Mouse (Mus musculus) neural tube, embryonic 11.5 days (tissue): ENCODE measurements around the gene Pde2a. TPM values are rescaled to one million over a fixed set of nuclear protein-coding genes. Genes with fewer than 3 reads are reported as not detected.

Experiments used
- ATAC-seq: fragments of 200-750 bp; cut with Nextera tagmentation; 2 replicates; pipeline ENCODE4 v1.8.0; 2017; ENCODE audit warnings: moderate number of reproducible peaks, mild to moderate bottlenecking, moderate TSS enrichment, moderate library complexity; ENCODE audit not compliant: insufficient read depth, low FRiP score, low TSS enrichment
- DNase-seq: peaks from one replicate; pipeline ENCODE4 v3.0.0-alpha.2; 2015; ENCODE audit warnings: low spot score
- H3K27ac ChIP-seq: fragments of 300-500 bp; sonication (generic); 2 replicates; pipeline ENCODE4 v1.5.1; 2014; ENCODE audit warnings: low read depth, mild to moderate bottlenecking, low read length
- H3K27me3 ChIP-seq: fragments of 300-500 bp; sonication (generic); 2 replicates; pipeline ENCODE4 v1.6.1; 2014; ENCODE audit warnings: mild to moderate bottlenecking, low read length, mixed read lengths; ENCODE audit not compliant: control insufficient read depth, insufficient read depth
- H3K36me3 ChIP-seq: fragments of 300-500 bp; sonication (generic); 2 replicates; pipeline ENCODE4 v1.6.1; 2014; ENCODE audit warnings: mild to moderate bottlenecking, low read length, moderate library complexity, mixed read lengths; ENCODE audit not compliant: control insufficient read depth, insufficient read depth
- H3K4me1 ChIP-seq: fragments of 300-500 bp; sonication (generic); 2 replicates; pipeline ENCODE4 v1.6.1; 2014; ENCODE audit warnings: low read length, mixed read lengths; ENCODE audit not compliant: control insufficient read depth, insufficient read depth
- H3K4me2 ChIP-seq: fragments of 300-500 bp; sonication (generic); 2 replicates; pipeline ENCODE4 v1.6.1; 2014; ENCODE audit warnings: low read depth, mild to moderate bottlenecking, moderate library complexity
- H3K4me3 ChIP-seq: fragments of 300-500 bp; sonication (generic); 2 replicates; pipeline ENCODE4 v1.5.1; 2014; ENCODE audit warnings: low read depth, low read length
- H3K9ac ChIP-seq: fragments of 300-500 bp; sonication (generic); 2 replicates; pipeline ENCODE4 v1.6.1; 2014; ENCODE audit warnings: mild to moderate bottlenecking, low read length
- H3K9me3 ChIP-seq: fragments of 300-500 bp; sonication (generic); 2 replicates; pipeline ENCODE4 v1.6.1; 2016; ENCODE audit warnings: low read length; ENCODE audit not compliant: control insufficient read depth
- WGBS: fragments of 180-500 bp; shearing (Covaris S2); extraction: QIAGEN DNeasy Blood & Tissue Kit; methylation state at CpG from one replicate; pipeline ENCODE4 v1.1.7; 2014; 5-methylcytosine and 5-hydroxymethylcytosine counted together
- polyA plus RNA-seq: library from polyadenylated mRNA; unstranded; fragments of >200 nt; fragmentation: Nextera tagmentation; extraction: Ambion mirVana; gene quantifications from 2 replicates; pipeline ENCODE4 v1.2.1, GENCODE M21; 2014

The Pde2a gene
- polyA plus RNA-seq = 23.2 and 26.2 TPM in 2 replicates

DNA sequence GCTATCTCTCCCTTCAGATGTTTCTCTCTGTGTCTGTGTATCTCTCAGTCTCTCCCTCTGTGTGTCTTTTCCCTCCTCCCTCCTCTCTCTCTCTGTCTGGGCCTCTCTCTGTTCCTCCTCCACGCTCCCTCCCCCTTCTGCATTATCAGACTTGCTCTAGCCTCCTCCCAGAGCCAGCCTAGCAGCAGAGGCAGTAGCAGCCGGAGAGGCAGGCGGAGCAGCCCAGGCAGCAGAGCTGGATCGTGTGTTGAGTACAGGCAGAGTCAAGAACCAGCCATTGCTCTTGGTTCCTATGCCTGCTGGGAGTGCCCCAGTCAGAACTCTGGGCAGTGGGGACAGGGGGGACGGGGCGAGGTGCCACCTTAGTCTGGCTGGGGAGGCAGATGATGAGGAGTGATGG is at the start of gene Pde2a:
Gene Pde2a (plus strand): TSS at position 163 of the 400 bp plus-strand sequence.
- Histone ChIP-seq H3K4me2 (peak within 1 kb of the TSS; percentile 25), H3K4me3 (peak within 1 kb of the TSS; percentile 10; the same call in 1 of the 2 replicates), H3K27me3 (peaks cover 2% of the 10 kb centered on the region; the same call in 1 of the 2 replicates), H3K27ac (no peak within 1 kb of the TSS), H3K36me3 (no peaks in the 10 kb centered on the region), H3K4me1 (no peaks in the 10 kb centered on the region), H3K9me3 (no peaks in the 10 kb centered on the region), H3K9ac (peak within 1 kb of the TSS; percentile 22)
- no peak for ATAC-seq
- WGBS = 19% methylated on average over 6 of the region's 6 CpGs
- no peak for DNase-seq

GRCm38 (mm10) chr7:101373082-101373481 is 48.4 kb upstream of the Pde2a start:
- DNase-seq (no peak), ATAC-seq (no peak)
- Histone ChIP-seq H3K4me2 (no peak overlapping the region), H3K4me1 (no peaks in the 10 kb centered on the region), H3K27ac (no peak overlapping the region), H3K4me3 (no peak overlapping the region), H3K9me3 (no peaks in the 10 kb centered on the region), H3K9ac (no peak overlapping the region), H3K27me3 (no peaks in the 10 kb centered on the region), H3K36me3 (no peaks in the 10 kb centered on the region)
- 78% methylated on average over 25 of the region's 26 CpGs for WGBS

DNA sequence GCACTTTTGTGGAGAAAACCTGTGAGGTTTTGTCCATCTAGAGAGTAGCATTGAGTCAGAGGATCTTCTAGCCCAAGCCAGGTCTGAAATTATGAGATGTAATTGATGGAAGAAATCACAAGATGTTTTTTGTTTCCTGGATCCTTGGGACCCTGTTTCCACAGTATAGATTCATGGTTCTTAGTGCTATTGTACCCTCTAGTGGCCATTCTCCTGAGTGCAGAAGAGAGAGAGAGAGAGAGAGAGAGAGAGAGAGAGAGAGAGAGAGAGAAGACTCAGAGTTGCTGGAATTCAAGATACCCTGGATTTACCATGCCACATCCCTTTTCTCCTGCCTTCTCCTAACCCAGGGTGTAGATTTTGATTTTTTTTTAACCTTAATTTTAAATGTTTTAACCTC is 47.3 kb upstream of the Pde2a start:
- no peaks in the 10 kb centered on the region for H3K27me3 ChIP-seq
- no peak overlapping the region for H3K4me2 ChIP-seq
- H3K4me1 ChIP-seq = no peaks in the 10 kb centered on the region
- no peak overlapping the region for H3K4me3 ChIP-seq
- DNase-seq = no peak
- H3K27ac ChIP-seq = no peak overlapping the region
- no peaks in the 10 kb centered on the region for H3K36me3 ChIP-seq
- ATAC-seq = no peak; the same call in 1 of the 2 replicates
- H3K9ac ChIP-seq = no peak overlapping the region
- H3K9me3 ChIP-seq = no peaks in the 10 kb centered on the region

GRCm38 (mm10) chr7:101376701-101377340 is 44.7 kb upstream of the Pde2a start:
- Histone ChIP-seq H3K27ac (no peak overlapping the region), H3K4me2 (no peak overlapping the region), H3K9me3 (no peaks in the 10 kb centered on the region), H3K9ac (no peak overlapping the region), H3K4me3 (no peak overlapping the region), H3K27me3 (no peaks in the 10 kb centered on the region), H3K4me1 (no peaks in the 10 kb centered on the region), H3K36me3 (no peaks in the 10 kb centered on the region)
- DNase-seq (no peak), ATAC-seq (no peak)
- 65% methylated on average over 10 of the region's 10 CpGs for WGBS

GRCm38 (mm10) chr7:101377741-101378262 is 43.7 kb upstream of the Pde2a start:
- no peak for ATAC-seq
- no peak overlapping the region for H3K4me2 ChIP-seq
- H3K4me3 ChIP-seq = no peak overlapping the region
- peak; percentile 25 for DNase-seq
- no peaks in the 10 kb centered on the region for H3K4me1 ChIP-seq
- H3K9ac ChIP-seq = no peak overlapping the region
- H3K27ac ChIP-seq = no peak overlapping the region
- H3K27me3 ChIP-seq = no peaks in the 10 kb centered on the region
- H3K36me3 ChIP-seq = no peaks in the 10 kb centered on the region
- WGBS = 36% methylated on average over 7 of the region's 7 CpGs
- no peaks in the 10 kb centered on the region for H3K9me3 ChIP-seq

- DNase-seq = no peak
- 79% methylated on average over 3 of the region's 3 CpGs for WGBS
- no peaks in the 10 kb centered on the region for H3K9me3 ChIP-seq
These were observed 43.2 kb upstream of the Pde2a start for GRCm38 (mm10) chr7:101378285-101378684.

GRCm38 (mm10) chr7:101378796-101379465 is 42.6 kb upstream of the Pde2a start:
- Histone ChIP-seq H3K4me1 (no peaks in the 10 kb centered on the region), H3K27ac (no peak overlapping the region), H3K4me2 (no peak overlapping the region), H3K4me3 (no peak overlapping the region), H3K36me3 (no peaks in the 10 kb centered on the region), H3K27me3 (no peaks in the 10 kb centered on the region), H3K9me3 (no peaks in the 10 kb centered on the region), H3K9ac (no peak overlapping the region)
- WGBS = 65% methylated on average over 5 of the region's 5 CpGs
- ATAC-seq = no peak
- DNase-seq = no peak

More at GRCm38 (mm10) chr7:101378285-101378684, 43.2 kb upstream of the Pde2a start:
- Histone ChIP-seq H3K27me3 (no peaks in the 10 kb centered on the region), H3K4me2 (no peak overlapping the region), H3K9ac (no peak overlapping the region), H3K27ac (no peak overlapping the region), H3K36me3 (no peaks in the 10 kb centered on the region), H3K4me1 (no peaks in the 10 kb centered on the region), H3K4me3 (no peak overlapping the region)
- no peak for ATAC-seq

DNA sequence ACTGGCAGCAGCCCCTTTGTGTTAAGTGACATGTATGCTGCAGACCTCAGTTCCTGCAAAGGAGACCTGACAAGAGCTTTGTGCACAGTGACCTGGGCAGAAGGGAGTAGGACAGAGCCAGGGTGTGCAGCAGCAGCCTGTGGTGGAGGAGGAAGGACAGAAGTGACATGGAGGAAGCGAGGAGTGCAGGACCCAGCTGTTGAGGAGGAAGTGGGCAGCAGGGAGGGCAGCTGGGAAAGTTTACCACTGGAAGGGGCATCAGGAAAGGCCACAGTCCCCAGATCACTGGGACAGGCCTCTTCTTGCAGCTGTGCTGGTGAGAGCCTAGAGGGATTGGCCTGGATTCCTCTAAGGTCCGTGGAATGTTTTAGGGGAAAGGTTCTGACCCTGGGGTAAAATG is 41.8 kb upstream of the Pde2a start:
- no peak for ATAC-seq
- Histone ChIP-seq H3K27ac (no peak overlapping the region), H3K9ac (no peak overlapping the region), H3K4me2 (no peak overlapping the region), H3K4me3 (no peak overlapping the region), H3K9me3 (no peaks in the 10 kb centered on the region), H3K27me3 (no peaks in the 10 kb centered on the region), H3K4me1 (no peaks in the 10 kb centered on the region), H3K36me3 (no peaks in the 10 kb centered on the region)
- WGBS = 67% methylated on average over 2 of the region's 2 CpGs
- DNase-seq = no peak

DNA sequence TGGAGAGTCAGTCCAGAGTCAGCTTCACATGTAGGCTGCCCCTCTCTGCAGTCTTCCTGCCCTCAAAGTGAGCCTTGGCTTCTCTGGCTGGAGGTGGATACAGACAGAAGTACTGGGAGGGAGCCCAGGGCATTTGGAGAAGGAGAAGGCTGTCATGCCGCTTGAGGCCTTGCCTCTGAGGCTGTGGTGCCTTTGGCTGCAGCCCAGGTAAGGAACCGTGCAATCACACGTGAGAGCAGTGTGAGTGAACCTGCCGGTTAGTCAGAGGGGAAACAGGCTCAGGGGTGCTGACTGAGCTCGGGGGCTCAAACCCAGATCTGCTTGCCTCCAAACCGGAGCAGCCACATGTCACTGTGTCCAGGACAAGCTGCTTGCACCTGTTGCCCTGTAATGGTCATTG is 40.0 kb upstream of the Pde2a start:
- no peak for DNase-seq
- no peak overlapping the region for H3K9ac ChIP-seq
- no peaks in the 10 kb centered on the region for H3K27me3 ChIP-seq
- no peaks in the 10 kb centered on the region for H3K36me3 ChIP-seq
- H3K4me2 ChIP-seq = no peak overlapping the region
- H3K9me3 ChIP-seq = no peaks in the 10 kb centered on the region
- no peak overlapping the region for H3K4me3 ChIP-seq
- H3K27ac ChIP-seq = no peak overlapping the region
- ATAC-seq = no peak
- peaks cover 4% of the 10 kb centered on the region; the same call in 1 of the 2 replicates for H3K4me1 ChIP-seq
- 80% methylated on average over 6 of the region's 6 CpGs for WGBS
